Mouse (Mus musculus) liver, embryonic 14.5 days (tissue): ENCODE data around the gene Gm17651.

ENCODE experiments used
- CTCF ChIP-seq: IDR thresholded peaks from 2 replicates; pipeline ENCODE4 v1.5.1; 2016; ENCODE audit warnings: antibody characterized with exemption, low read depth, control low read depth
- EP300 ChIP-seq: IDR thresholded peaks from 2 replicates; pipeline ENCODE4 v1.6.1; 2016; ENCODE audit warnings: antibody characterized with exemption, low read depth

- TF ChIP-seq CTCF, result no peak
- no peak for TF ChIP-seq EP300
Observed at GRCm38 (mm10) chr3:97689289-97689688, 14.8 kb upstream of the Gm17651 start.
